Mouse (Mus musculus) bone marrow macrophage, adult 2 months (primary cell): ENCODE data around the gene Vat1l.

Experiments used
- CTCF ChIP-seq: IDR thresholded peaks from 2 replicates; pipeline ENCODE4 v1.5.1; 2012; ENCODE audit warnings: low read depth, mild to moderate bottlenecking, low read length, moderate library complexity
- POLR2A ChIP-seq: IDR thresholded peaks from 2 replicates; pipeline ENCODE4 v1.6.1; 2012; ENCODE audit warnings: mild to moderate bottlenecking, low read depth, low read length, borderline replicate concordance

GRCm38 (mm10) chr8:114421544-114421943 lies 216.1 kb downstream of the Vat1l start:
- TF ChIP-seq POLR2A = no peak
- no peak for TF ChIP-seq CTCF
